In genomic region chr15:25811834-25812250, GRCm38 (mm10) we compare ENCODE assay signal across 7 mouse cellular contexts. TPM values are rescaled to one million over a fixed set of nuclear protein-coding genes. Genes with fewer than 3 reads are reported as not detected.
DNase-seq lines count a peak whose midpoint lies in the region; ATAC-seq lines count a peak whose summit lies in the region.

No protein-coding gene starts in this region.

- 88% methylated on average over 11 of the region's 11 CpGs for WGBS in forebrain, embryonic 15.5 days

- no peak overlapping the region for H3K4me2 ChIP-seq in forebrain, embryonic 15.5 days (replicated peaks)

- no peaks in the 10 kb centered on the region for H3K4me1 ChIP-seq in forebrain, embryonic 15.5 days

- no peak for ATAC-seq in forebrain, embryonic 15.5 days (replicated peaks)

- peaks cover 52% of the 10 kb centered on the region for H3K36me3 ChIP-seq in forebrain, embryonic 15.5 days

- no peak overlapping the region for H3K9ac ChIP-seq in forebrain, embryonic 15.5 days (replicated peaks)

- H3K27ac ChIP-seq in forebrain, embryonic 15.5 days (replicated peaks) = no peak overlapping the region

- H3K27me3 ChIP-seq in forebrain, embryonic 15.5 days = no peaks in the 10 kb centered on the region

- H3K4me3 ChIP-seq in forebrain, embryonic 15.5 days = no peak overlapping the region

- peak; percentile 16 for DNase-seq in lung, postnatal 10 days
- no peak for DNase-seq in lung, postnatal 4 days
- peak; percentile 42 for DNase-seq in brain, adult 2 months (ENCODE audit: low read depth, low spot score)
- DNase-seq in kidney, adult 9 months = peak; percentile 52
- DNase-seq in spleen, postnatal 36 days (ENCODE audit: low spot score in 2 of 2) = peak; percentile 61 to 65
- no peak for DNase-seq in gastrocnemius, adult 8-10 months (ENCODE audit: low spot score in 2 of 2)

- 0 out of 2 replicates have a peak, but pooled peaks cover 3% of the 10 kb centered on the region for H3K9me3 ChIP-seq in forebrain, embryonic 15.5 days

RNA-seq across cellular contexts. Expression of gene Retreg1, which starts 31.1 kb away (rescaled TPM):
- total RNA-seq in gastrocnemius, adult 8-10 months (2022) = 100 to 1,000 TPM; 150 to 208 (median 158) TPM
- 6.2 and 7.6 TPM in 2 replicates for polyA plus RNA-seq in forebrain, embryonic 15.5 days (2015; fragmentation: Nextera tagmentation; extraction: Ambion mirVana)

Comparison
In these comparisons a context has a peak if more than half of its experiments do, and no peak if none do; other contexts are left out.
1. DNase-seq: peak in lung, postnatal 10 days (single experiment), brain, adult 2 months (single experiment), kidney, adult 9 months (single experiment) and spleen, postnatal 36 days (2 of 2); none in lung, postnatal 4 days (0 of 2) and gastrocnemius, adult 8-10 months (0 of 2).